Mouse (Mus musculus): ENCODE results near the gene Gfra4.
A peak's percentile ranks its signal among the peaks of the same experiment; 100 is the strongest.
"Not testable (repeated sequence)": the region's sequence is repeated elsewhere in the genome, so short reads cannot be mapped to it uniquely, and the experiment has no call there.

The Gfra4 gene

GRCm38 (mm10) chr2:131052043-131052442 lies 9.2 kb upstream of the Gfra4 start:
- no peak for DNase-seq (ENCODE audit: low read depth, low spot score)

- no peak for DNase-seq (ENCODE audit: low read depth, low spot score)
Measured at GRCm38 (mm10) chr2:131046025-131046424, 3.1 kb upstream of the Gfra4 start.

- DNase-seq (ENCODE audit: low read depth, low spot score), result no peak
Measured at GRCm38 (mm10) chr2:131044989-131045720, 2.3 kb upstream of the Gfra4 start.

GRCm38 (mm10) chr2:131044354-131044852 lies 1.5 kb upstream of the Gfra4 start:
- no peak for DNase-seq (ENCODE audit: low read depth, low spot score)

GRCm38 (mm10) chr2:131040854-131041825 lies 1.7 kb downstream of the Gfra4 start:
- peak; percentile 54 for DNase-seq (ENCODE audit: low read depth, low spot score)

- DNase-seq (ENCODE audit: low read depth, low spot score), result no peak
Measured at GRCm38 (mm10) chr2:131038675-131039074, 4.2 kb downstream of the Gfra4 start.

GRCm38 (mm10) chr2:131038197-131038596 lies 4.7 kb downstream of the Gfra4 start:
- no peak for DNase-seq (ENCODE audit: low read depth, low spot score)

GRCm38 (mm10) chr2:131037226-131037990 lies 5.5 kb downstream of the Gfra4 start:
- no peak for DNase-seq (ENCODE audit: low read depth, low spot score)

- DNase-seq (ENCODE audit: low read depth, low spot score), result no peak
Measured at GRCm38 (mm10) chr2:131036757-131037156, 6.1 kb downstream of the Gfra4 start.

- DNase-seq (ENCODE audit: low read depth, low spot score), result no peak
Measured at GRCm38 (mm10) chr2:131036343-131036742, 6.5 kb downstream of the Gfra4 start.

GRCm38 (mm10) chr2:131031406-131031805 lies 11.5 kb downstream of the Gfra4 start:
- not testable (repeated sequence) for DNase-seq (ENCODE audit: low read depth, low spot score)

- no peak for DNase-seq (ENCODE audit: low read depth, low spot score)
Measured at GRCm38 (mm10) chr2:131030998-131031397, 11.9 kb downstream of the Gfra4 start.

GRCm38 (mm10) chr2:131030561-131030960 lies 12.3 kb downstream of the Gfra4 start:
- DNase-seq (ENCODE audit: low read depth, low spot score), result no peak

- DNase-seq (ENCODE audit: low read depth, low spot score), result no peak
Measured at GRCm38 (mm10) chr2:131029065-131029935, 13.6 kb downstream of the Gfra4 start.

GRCm38 (mm10) chr2:131026941-131027340 lies 15.9 kb downstream of the Gfra4 start:
- no peak for DNase-seq (ENCODE audit: low read depth, low spot score)

GRCm38 (mm10) chr2:131025230-131025629 lies 17.7 kb downstream of the Gfra4 start:
- DNase-seq (ENCODE audit: low read depth, low spot score), result no peak

GRCm38 (mm10) chr2:131010566-131010965 lies 32.3 kb downstream of the Gfra4 start:
- no peak for DNase-seq (ENCODE audit: low read depth, low spot score)

- no peak for DNase-seq (ENCODE audit: low read depth, low spot score)
Measured at GRCm38 (mm10) chr2:131009123-131009522, 33.8 kb downstream of the Gfra4 start.

GRCm38 (mm10) chr2:130992818-130993217 lies 50.1 kb downstream of the Gfra4 start:
- no peak for DNase-seq (ENCODE audit: low read depth, low spot score)

Measured in brain, embryonic 18.5 days (tissue).